Mouse (Mus musculus) embryo, embryonic 9.5 days (tissue): ENCODE measurements at regions not wholly inside any gene's neighbourhood (a gene's known extent, or its start where the extent isn't known, plus 50 kb on each side); places are given as distances from the start of the nearest gene placed in this dataset.

Source experiments
- DNase-seq: peaks from one replicate; pipeline ENCODE4 v3.0.0-alpha.2; 2017; ENCODE audit errors: extremely low spot score

GRCm38 (mm10) chrX:56276348-56276747 is 63.7 kb upstream of the Gm773 start:
- peak; percentile 4 for DNase-seq

GRCm38 (mm10) chrX:56274170-56274569 is 61.5 kb upstream of the Gm773 start:
- DNase-seq = peak; percentile 15

DNA sequence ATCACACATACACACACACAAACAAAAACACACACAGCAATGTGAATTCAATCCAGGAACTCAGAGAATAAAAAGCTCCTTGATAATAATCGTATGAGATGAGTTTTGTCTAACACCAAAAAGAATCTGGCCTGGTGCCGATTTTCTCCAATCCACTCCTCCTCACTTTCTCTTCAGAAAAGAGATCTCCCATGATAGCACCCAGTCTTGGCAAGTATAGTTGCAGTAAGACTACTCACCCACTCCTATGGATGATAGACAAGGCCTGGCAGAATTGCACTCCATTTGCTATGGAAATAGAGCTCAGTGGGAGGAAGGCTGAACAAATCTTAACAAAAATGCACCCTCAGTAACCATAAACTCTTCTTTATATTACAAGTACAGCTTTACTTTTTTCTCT is 57.0 kb upstream of the Gm773 start:
- DNase-seq = no peak
